Mouse (Mus musculus) liver, postnatal 0 days (tissue): ENCODE measurements around the gene Thada.

Experiments used
- CTCF ChIP-seq: sonication (generic); IDR thresholded peaks from 2 replicates; pipeline ENCODE4 v1.5.1; 2016; ENCODE audit warnings: antibody characterized with exemption, low read depth
- EP300 ChIP-seq: IDR thresholded peaks from 2 replicates; pipeline ENCODE4 v1.6.1; 2016; ENCODE audit warnings: antibody characterized with exemption, low read depth, mild to moderate bottlenecking

DNA sequence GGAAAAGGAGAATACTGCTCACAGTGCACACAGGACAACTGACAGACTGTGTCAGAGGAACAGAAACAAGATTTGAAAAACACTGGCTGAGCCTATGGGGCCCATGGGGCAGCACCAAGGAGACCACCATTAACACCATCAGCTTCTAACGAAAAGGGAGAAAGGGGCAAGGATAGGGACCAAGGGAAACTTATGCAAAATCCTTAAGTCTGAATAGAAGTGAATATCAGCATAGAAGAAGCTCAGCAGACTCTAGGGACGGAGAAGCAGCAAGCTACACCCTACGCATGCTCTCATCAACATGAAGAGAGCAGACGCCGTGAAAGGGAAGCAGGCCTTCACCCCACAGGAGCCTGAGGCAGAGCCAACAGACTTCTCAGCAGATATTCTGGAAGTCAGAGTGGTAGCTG is 112.1 kb downstream of the Thada start:
- TF ChIP-seq CTCF (no peak), EP300 (no peak)
